Mouse (Mus musculus): Measurements from ENCODE around the gene Foxd3. TPM values are rescaled to one million over a fixed set of nuclear protein-coding genes. Genes with fewer than 3 reads are reported as not detected.
A peak's percentile ranks its signal among the peaks of the same experiment; 100 is the strongest.

The Foxd3 gene
- total and polyA plus RNA-seq, 2 experiments from 2014 or later = 0.11 to 0.81 TPM

DNA sequence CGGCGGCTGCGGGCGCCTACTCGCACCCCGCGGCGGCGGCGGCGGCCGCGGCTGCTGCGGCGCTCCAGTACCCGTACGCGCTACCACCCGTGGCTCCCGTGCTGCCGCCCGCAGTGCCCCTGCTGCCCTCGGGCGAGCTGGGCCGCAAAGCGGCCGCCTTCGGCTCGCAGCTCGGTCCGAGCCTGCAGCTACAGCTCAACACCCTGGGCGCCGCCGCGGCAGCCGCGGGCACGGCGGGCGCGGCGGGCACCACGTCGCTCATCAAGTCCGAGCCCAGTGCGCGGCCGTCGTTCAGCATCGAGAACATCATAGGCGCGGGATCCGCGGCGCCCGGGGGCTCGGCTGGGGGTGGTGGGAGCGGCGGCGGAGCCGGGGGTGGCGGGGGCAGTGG is 1.3 kb downstream of the Foxd3 start:
- Histone ChIP-seq H3K9me3 (ENCODE audit: low read length) (no peaks in the 10 kb centered on the region), H3K4me3 (ENCODE audit: low read depth, low read length) (peak overlapping the region; percentile 26), H3K36me3 (ENCODE audit: insufficient read depth) (no peaks in the 10 kb centered on the region), H3K27me3 (ENCODE audit: insufficient read depth, low read length) (peaks cover 53% of the 10 kb centered on the region), H3K4me1 (ENCODE audit: insufficient read depth) (no peaks in the 10 kb centered on the region), H3K4me2 (ENCODE audit: low read depth) (peak overlapping the region; percentile 40), H3K27ac (ENCODE audit: low read depth, low read length) (no peak overlapping the region), H3K9ac (no peak overlapping the region)
- ATAC-seq (no peak), DNase-seq (peak; percentile 24)
- WGBS = 3% methylated on average over 44 of the region's 62 CpGs
- TF ChIP-seq CTCF (IDR thresholded peaks at IDR 0.05; ENCODE audit: low read depth) = no peak

DNA sequence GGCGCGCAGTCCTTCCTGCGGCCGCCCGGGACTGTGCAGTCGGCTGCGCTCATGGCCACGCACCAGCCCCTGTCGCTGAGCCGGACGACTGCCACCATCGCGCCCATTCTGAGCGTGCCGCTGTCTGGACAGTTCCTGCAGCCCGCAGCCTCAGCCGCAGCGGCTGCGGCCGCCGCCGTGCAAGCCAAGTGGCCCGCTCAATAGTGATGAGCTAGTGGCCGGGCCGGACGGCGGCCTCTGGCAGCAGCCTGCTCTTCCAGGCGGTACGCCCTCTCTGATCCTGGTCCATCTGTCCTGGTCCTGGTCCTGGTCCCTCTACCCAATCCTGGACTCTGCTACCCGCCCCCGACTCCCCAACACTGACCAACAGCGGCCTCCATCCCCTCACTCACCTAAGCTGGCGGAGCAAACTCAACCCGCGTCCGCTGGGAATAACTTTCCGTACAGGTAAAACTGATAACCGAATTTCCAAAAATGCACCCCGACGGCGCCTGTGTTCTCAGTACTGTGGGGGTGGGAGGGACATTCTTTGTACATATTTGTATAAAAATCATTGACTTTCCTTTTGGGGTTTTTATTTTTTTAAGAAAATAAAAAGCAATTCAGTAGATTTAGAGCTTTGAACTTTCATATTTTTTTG is 1.9 kb downstream of the Foxd3 start:
- Histone ChIP-seq H3K9ac (no peak overlapping the region), H3K4me1 (ENCODE audit: insufficient read depth) (no peaks in the 10 kb centered on the region), H3K4me2 (ENCODE audit: low read depth) (peak overlapping the region; percentile 40), H3K27ac (ENCODE audit: low read depth, low read length) (no peak overlapping the region), H3K36me3 (ENCODE audit: insufficient read depth) (no peaks in the 10 kb centered on the region), H3K27me3 (ENCODE audit: insufficient read depth, low read length) (peaks cover 53% of the 10 kb centered on the region), H3K9me3 (ENCODE audit: low read length) (no peaks in the 10 kb centered on the region), H3K4me3 (ENCODE audit: low read depth, low read length) (peak overlapping the region; percentile 26; the same call in 1 of the 2 replicates)
- 6% methylated on average over 40 of the region's 41 CpGs for WGBS
- ATAC-seq (0 out of 2 replicates have a peak, but pooled peaks have one; percentile 18), DNase-seq (peak; percentile 17)
- no peak for TF ChIP-seq CTCF (IDR thresholded peaks at IDR 0.05; ENCODE audit: low read depth)

DNA sequence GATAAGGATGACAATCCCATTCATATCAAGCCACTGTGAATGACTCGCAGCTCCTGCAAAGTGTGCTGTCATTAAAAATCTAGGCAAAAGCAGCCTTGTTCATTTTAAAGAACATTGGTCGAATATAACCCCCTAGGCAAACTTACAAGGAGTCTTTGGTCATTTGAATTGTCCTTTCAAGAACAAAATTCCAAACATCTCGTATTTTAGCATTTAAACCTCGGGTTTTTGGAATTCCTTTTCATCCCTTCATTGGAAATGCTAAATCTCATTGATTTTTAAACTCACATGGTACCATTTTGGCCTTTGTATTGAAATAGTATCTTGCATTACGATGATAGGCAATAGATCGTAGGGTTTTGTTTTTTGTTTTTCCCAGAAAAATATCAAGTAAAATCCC is 2.8 kb downstream of the Foxd3 start:
- 18% methylated on average over 6 of the region's 6 CpGs for WGBS
- peaks cover 53% of the 10 kb centered on the region for H3K27me3 ChIP-seq (ENCODE audit: insufficient read depth, low read length)
- no peak overlapping the region for H3K27ac ChIP-seq (ENCODE audit: low read depth, low read length)
- no peak for ATAC-seq
- no peak overlapping the region; the same call in 1 of the 2 replicates for H3K4me3 ChIP-seq (ENCODE audit: low read depth, low read length)
- peak; percentile 68 for DNase-seq
- H3K36me3 ChIP-seq (ENCODE audit: insufficient read depth) = no peaks in the 10 kb centered on the region
- no peaks in the 10 kb centered on the region for H3K4me1 ChIP-seq (ENCODE audit: insufficient read depth)
- H3K9ac ChIP-seq = no peak overlapping the region
- H3K4me2 ChIP-seq (ENCODE audit: low read depth) = no peak overlapping the region
- TF ChIP-seq CTCF (IDR thresholded peaks at IDR 0.05; ENCODE audit: low read depth) = no peak
- H3K9me3 ChIP-seq (ENCODE audit: low read length) = no peaks in the 10 kb centered on the region

DNA sequence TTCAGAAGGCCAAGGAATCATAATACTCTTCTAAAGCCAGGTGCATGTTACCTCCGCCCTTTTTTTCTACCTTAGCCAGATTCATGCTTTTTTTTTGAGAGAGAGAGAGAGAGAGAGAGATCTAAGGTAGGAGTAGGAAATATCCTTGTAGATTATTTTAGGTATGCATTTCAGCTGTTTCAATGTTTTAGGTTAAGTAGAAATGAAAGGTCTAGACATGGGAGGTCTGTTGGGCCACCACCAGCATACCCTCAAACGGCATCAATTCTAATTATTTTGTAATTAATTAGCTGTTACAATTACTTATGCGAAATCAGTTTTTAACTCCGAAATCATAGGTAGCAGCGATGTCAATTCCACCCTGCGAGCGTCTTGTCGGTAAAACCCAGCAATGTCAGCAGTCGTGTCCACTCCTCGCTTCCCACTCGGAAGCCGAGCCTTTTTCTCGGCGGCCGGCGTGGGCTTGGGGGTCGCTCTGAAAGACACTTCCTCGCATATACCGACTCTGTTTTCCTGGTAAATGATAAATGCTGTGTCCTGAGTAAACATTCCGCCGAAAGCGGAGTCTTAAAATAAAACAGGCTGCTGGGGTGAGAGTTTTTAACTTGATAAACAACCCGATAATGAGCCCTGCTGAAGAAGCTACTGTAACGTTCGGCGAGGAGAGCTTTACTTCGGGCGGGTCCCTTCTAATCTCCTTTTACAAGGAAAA is 3.4 kb downstream of the Foxd3 start:
- H3K4me1 ChIP-seq (ENCODE audit: insufficient read depth) = no peaks in the 10 kb centered on the region
- TF ChIP-seq CTCF (IDR thresholded peaks at IDR 0.05; ENCODE audit: low read depth) = no peak
- no peaks in the 10 kb centered on the region for H3K36me3 ChIP-seq (ENCODE audit: insufficient read depth)
- H3K27me3 ChIP-seq (ENCODE audit: insufficient read depth, low read length) = peaks cover 54% of the 10 kb centered on the region
- ATAC-seq (no peak), DNase-seq (peak; percentile 70)
- WGBS = 2% methylated on average over 28 of the region's 28 CpGs
- no peak overlapping the region for H3K27ac ChIP-seq (ENCODE audit: low read depth, low read length)
- no peak overlapping the region for H3K4me2 ChIP-seq (ENCODE audit: low read depth)
- no peak overlapping the region for H3K9ac ChIP-seq
- no peaks in the 10 kb centered on the region for H3K9me3 ChIP-seq (ENCODE audit: low read length)
- H3K4me3 ChIP-seq (ENCODE audit: low read depth, low read length) = no peak overlapping the region; the same call in 1 of the 2 replicates

DNA sequence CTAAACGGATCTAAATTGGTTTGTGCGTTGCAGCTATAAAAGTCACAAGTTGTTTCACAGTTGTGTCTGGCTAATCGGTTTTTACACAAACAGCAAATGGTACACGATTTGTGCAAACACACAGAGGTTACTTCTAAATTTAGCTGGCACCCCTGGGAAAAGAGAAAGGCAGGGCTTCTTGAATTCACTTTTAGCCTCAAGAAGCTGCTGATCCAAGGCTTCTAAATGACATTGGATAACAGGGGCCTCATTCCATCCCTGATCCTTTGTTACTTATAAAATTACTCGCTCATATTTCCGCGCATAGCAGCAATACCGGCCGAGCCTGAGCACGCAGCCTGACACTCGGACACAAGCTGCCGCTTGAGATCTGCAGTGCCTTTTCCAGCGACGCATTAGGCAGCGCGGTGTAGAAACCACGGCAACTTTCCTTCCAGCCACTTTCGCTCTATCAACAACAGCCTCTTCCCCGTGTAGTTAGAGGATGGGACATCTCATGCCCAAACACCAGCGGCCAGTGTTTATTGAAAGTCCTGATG is 4.0 kb downstream of the Foxd3 start:
- 2% methylated on average over 20 of the region's 20 CpGs for WGBS
- H3K27me3 ChIP-seq (ENCODE audit: insufficient read depth, low read length) = peaks cover 54% of the 10 kb centered on the region
- no peak overlapping the region for H3K4me3 ChIP-seq (ENCODE audit: low read depth, low read length)

DNA sequence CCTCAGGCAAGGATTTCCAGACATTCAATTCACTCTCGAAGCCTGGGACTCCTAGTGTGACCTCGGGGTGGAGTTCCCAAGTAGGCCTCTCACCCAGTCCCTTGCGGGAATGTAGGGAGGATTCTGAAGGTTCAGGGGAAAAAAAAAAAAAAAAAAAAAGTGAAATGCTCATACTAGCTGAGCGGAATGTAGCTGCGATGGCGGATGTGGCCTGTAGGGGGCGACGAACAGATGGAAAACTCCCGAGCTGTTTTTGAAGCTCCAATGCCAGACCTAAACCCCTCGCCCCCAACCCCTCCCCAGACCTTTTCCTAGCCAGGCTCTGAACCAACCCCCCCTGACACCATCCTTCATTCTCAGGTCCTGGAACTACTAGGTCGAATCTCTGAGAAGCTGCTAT is 4.9 kb downstream of the Foxd3 start:
- Histone ChIP-seq H3K27ac (ENCODE audit: low read depth, low read length) (no peak overlapping the region), H3K36me3 (ENCODE audit: insufficient read depth) (no peaks in the 10 kb centered on the region), H3K9me3 (ENCODE audit: low read length) (no peaks in the 10 kb centered on the region), H3K4me3 (ENCODE audit: low read depth, low read length) (no peak overlapping the region), H3K4me1 (ENCODE audit: insufficient read depth) (no peaks in the 10 kb centered on the region), H3K9ac (no peak overlapping the region), H3K4me2 (ENCODE audit: low read depth) (no peak overlapping the region), H3K27me3 (ENCODE audit: insufficient read depth, low read length) (peaks cover 52% of the 10 kb centered on the region)
- TF ChIP-seq CTCF (IDR thresholded peaks at IDR 0.05; ENCODE audit: low read depth) = peak; percentile 71
- ATAC-seq = peak; percentile 55; the same call in 1 of the 2 replicates
- under 1% methylated on average over 11 of the region's 11 CpGs for WGBS
- peak; percentile 83 for DNase-seq

More for the DNA sequence above, 4.0 kb downstream of the Foxd3 start:
- no peak overlapping the region for H3K27ac ChIP-seq (ENCODE audit: low read depth, low read length)
- TF ChIP-seq CTCF (IDR thresholded peaks at IDR 0.05; ENCODE audit: low read depth) = no peak
- no peak overlapping the region for H3K4me2 ChIP-seq (ENCODE audit: low read depth)
- no peak overlapping the region for H3K9ac ChIP-seq
- ATAC-seq = no peak
- H3K4me1 ChIP-seq (ENCODE audit: insufficient read depth) = no peaks in the 10 kb centered on the region
- no peaks in the 10 kb centered on the region for H3K9me3 ChIP-seq (ENCODE audit: low read length)
- DNase-seq = no peak
- no peaks in the 10 kb centered on the region for H3K36me3 ChIP-seq (ENCODE audit: insufficient read depth)

DNA sequence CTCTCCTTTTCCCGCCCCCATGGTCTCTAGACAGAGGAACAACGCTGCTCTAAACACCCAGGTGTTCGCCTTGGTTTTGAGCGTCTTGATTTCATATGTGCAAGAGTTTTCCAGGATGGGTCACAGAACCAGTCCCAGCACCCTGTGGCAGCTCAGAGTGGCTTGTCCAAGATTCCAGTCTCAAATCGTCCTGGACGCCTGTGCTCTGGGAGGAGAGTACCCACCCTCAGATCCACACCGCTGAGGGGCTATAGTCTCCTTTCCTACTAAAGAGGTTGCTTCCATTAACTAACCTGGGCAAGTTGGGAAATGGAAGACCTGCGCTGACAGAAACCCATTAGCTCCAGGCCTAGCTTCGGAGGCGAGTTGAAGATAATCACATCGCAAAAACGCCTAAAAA is 5.9 kb downstream of the Foxd3 start:
- H3K9me3 ChIP-seq (ENCODE audit: low read length) = no peaks in the 10 kb centered on the region
- DNase-seq (no peak), ATAC-seq (no peak)
- TF ChIP-seq CTCF (IDR thresholded peaks at IDR 0.05; ENCODE audit: low read depth) = no peak
- H3K27ac ChIP-seq (ENCODE audit: low read depth, low read length) = no peak overlapping the region
- H3K4me2 ChIP-seq (ENCODE audit: low read depth) = no peak overlapping the region
- 4% methylated on average over 12 of the region's 12 CpGs for WGBS
- no peak overlapping the region for H3K9ac ChIP-seq
- no peak overlapping the region for H3K4me3 ChIP-seq (ENCODE audit: low read depth, low read length)
- H3K27me3 ChIP-seq (ENCODE audit: insufficient read depth, low read length) = peaks cover 48% of the 10 kb centered on the region
- no peaks in the 10 kb centered on the region for H3K36me3 ChIP-seq (ENCODE audit: insufficient read depth)
- H3K4me1 ChIP-seq (ENCODE audit: insufficient read depth) = no peaks in the 10 kb centered on the region

Data from forebrain, postnatal 0 days (tissue).